Mouse (Mus musculus): ENCODE measurements around the gene Nme3.

DNA sequence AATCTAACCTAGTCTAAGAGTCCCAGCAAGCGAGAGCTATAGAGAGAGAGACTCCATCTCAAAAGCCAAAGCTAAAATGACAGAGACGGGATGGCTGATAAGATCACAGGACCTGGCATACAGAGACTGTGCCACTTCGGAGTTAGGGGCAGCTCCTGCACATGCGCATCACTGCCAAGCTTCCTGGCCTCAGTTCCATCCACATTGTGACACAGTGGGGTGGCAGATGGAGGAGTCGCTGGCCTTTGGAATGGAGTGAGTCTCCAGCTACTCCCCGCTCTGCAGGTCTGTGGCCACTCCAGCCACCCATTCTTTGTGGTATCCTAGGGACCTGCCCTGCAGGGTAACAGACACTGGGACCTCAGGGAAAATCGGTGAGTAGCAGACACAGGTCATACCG is 30.5 kb upstream of the Nme3 start, which contains the start of gene Igfals:
- TF ChIP-seq CTCF (IDR thresholded peaks at IDR 0.05; ENCODE audit: low read depth) (no peak), EP300 (IDR thresholded peaks at IDR 0.05; ENCODE audit: low read depth) (no peak)
